Mouse (Mus musculus): ENCODE data around the gene B9d2. TPM values are rescaled to one million over a fixed set of nuclear protein-coding genes. Genes with fewer than 3 reads are reported as not detected.

Gene B9d2
- polyA plus RNA-seq, 1 experiment = 40.8 TPM

DNA sequence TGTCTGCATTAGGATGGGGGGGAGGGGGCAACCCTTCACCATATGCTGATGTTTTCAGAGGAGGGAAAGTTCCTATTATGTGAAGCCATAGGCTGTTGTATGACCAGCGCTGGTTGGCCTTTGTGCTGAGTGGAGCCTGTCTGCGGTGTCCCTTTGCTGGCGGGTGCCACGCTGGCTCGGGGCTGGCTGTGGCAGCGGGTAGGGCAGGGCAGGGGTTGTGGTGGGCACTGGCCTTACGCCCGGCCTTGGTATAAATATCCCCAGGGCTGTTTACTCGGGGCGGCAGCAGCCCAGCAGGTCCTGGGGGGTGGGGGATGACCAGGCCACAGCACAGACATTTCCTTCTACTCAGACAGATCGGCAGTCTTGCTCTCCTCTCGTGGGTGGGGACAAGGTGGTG is 29.4 kb downstream of the B9d2 start:
- H3K4me1 ChIP-seq (ENCODE audit: control insufficient read depth, insufficient read depth, low read length) = peaks cover 19% of the 10 kb centered on the region
- 20% methylated on average over 12 of the region's 12 CpGs for WGBS

GRCm38 (mm10) chr7:25710519-25711130 is 30.0 kb downstream of the B9d2 start:
- TF ChIP-seq CTCF (IDR thresholded peaks at IDR 0.05; ENCODE audit: control insufficient read depth, insufficient read depth, low read length) (no peak), POLR2A (IDR thresholded peaks at IDR 0.05; ENCODE audit: borderline replicate concordance, control insufficient read depth, low read depth, low read length) (no peak; the same call in 1 of the 2 replicates)
- H3K4me3 ChIP-seq (replicated peaks; ENCODE audit: control insufficient read depth, low read depth, low read length) = no peak overlapping the region
- H3K4me1 ChIP-seq (ENCODE audit: control insufficient read depth, insufficient read depth, low read length) = peaks cover 19% of the 10 kb centered on the region
- peak overlapping the region; percentile 82 for H3K27ac ChIP-seq (ENCODE audit: control insufficient read depth, insufficient read depth, low read depth, low read length, poor library complexity)
- WGBS = 40% methylated on average over 7 of the region's 7 CpGs

More for the DNA sequence above, 29.4 kb downstream of the B9d2 start:
- Histone ChIP-seq H3K27ac (ENCODE audit: control insufficient read depth, insufficient read depth, low read depth, low read length, poor library complexity) (peak overlapping the region; percentile 82), H3K4me3 (replicated peaks; ENCODE audit: control insufficient read depth, low read depth, low read length) (no peak overlapping the region)
- TF ChIP-seq CTCF (IDR thresholded peaks at IDR 0.05; ENCODE audit: control insufficient read depth, insufficient read depth, low read length) (no peak), POLR2A (IDR thresholded peaks at IDR 0.05; ENCODE audit: borderline replicate concordance, control insufficient read depth, low read depth, low read length) (0 out of 2 replicates have a peak, but pooled peaks have one; percentile 4)

DNA sequence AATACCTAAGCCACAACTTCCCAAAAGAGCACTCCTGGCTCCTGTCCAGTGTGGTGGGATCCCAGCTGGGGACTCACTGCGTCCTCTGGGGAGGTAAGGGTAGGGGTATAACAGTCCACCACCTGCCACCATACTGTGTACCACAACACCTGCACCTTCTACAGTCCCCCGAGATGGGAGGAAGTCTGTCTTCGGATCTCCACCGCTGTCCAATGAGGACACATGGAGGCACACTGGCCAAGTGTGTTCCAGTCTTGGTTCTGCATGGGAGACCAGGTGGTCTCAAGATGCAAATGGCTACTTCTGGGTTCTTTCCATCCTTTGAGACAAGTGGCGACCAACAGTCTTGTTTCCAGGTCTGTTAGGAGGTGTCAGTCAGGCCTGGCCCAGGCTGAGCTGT is 30.6 kb downstream of the B9d2 start:
- H3K4me1 ChIP-seq (ENCODE audit: control insufficient read depth, insufficient read depth, low read length) = peaks cover 15% of the 10 kb centered on the region
- no peak overlapping the region for H3K4me3 ChIP-seq (replicated peaks; ENCODE audit: control insufficient read depth, low read depth, low read length)
- peak overlapping the region; percentile 79 for H3K27ac ChIP-seq (ENCODE audit: control insufficient read depth, insufficient read depth, low read depth, low read length, poor library complexity)
- no peak for TF ChIP-seq POLR2A (IDR thresholded peaks at IDR 0.05; ENCODE audit: borderline replicate concordance, control insufficient read depth, low read depth, low read length)
- no peak for TF ChIP-seq CTCF (IDR thresholded peaks at IDR 0.05; ENCODE audit: control insufficient read depth, insufficient read depth, low read length)
- 41% methylated on average over 5 of the region's 5 CpGs for WGBS

- peak overlapping the region; percentile 79 for H3K27ac ChIP-seq (ENCODE audit: control insufficient read depth, insufficient read depth, low read depth, low read length, poor library complexity)
- H3K4me1 ChIP-seq (ENCODE audit: control insufficient read depth, insufficient read depth, low read length) = peaks cover 12% of the 10 kb centered on the region
- no peak overlapping the region for H3K4me3 ChIP-seq (replicated peaks; ENCODE audit: control insufficient read depth, low read depth, low read length)
- 15% methylated on average over 7 of the region's 7 CpGs for WGBS
- TF ChIP-seq POLR2A (IDR thresholded peaks at IDR 0.05; ENCODE audit: borderline replicate concordance, control insufficient read depth, low read depth, low read length) (peak; percentile 17; the same call in 1 of the 2 replicates), CTCF (IDR thresholded peaks at IDR 0.05; ENCODE audit: control insufficient read depth, insufficient read depth, low read length) (no peak)
Measured at GRCm38 (mm10) chr7:25711731-25712197, 31.2 kb downstream of the B9d2 start.

DNA sequence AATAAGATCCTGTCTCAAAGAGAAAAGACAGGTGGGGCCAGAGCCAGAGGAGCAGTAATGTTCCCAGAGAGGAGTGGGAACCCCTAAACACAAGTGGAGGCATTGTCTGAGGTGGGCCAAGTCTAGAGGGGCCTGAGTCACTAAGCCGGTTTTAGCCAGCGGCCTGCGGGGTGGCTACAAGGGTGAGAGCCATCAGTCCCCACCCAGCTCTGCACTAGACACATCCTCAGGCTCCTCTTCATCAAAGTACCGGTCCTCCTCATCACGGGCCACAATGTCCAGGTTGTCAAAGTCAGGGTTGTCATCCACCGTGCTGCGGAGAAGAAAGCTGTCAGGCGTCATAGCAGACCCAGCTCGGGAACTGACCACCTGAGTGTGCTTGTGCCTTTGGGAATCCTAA is 32.2 kb downstream of the B9d2 start:
- TF ChIP-seq POLR2A (IDR thresholded peaks at IDR 0.05; ENCODE audit: borderline replicate concordance, control insufficient read depth, low read depth, low read length) (no peak), CTCF (IDR thresholded peaks at IDR 0.05; ENCODE audit: control insufficient read depth, insufficient read depth, low read length) (no peak)
- 91% methylated on average over 9 of the region's 9 CpGs for WGBS
- no peak overlapping the region for H3K4me3 ChIP-seq (replicated peaks; ENCODE audit: control insufficient read depth, low read depth, low read length)
- peaks cover 7% of the 10 kb centered on the region for H3K4me1 ChIP-seq (ENCODE audit: control insufficient read depth, insufficient read depth, low read length)
- H3K27ac ChIP-seq (ENCODE audit: control insufficient read depth, insufficient read depth, low read depth, low read length, poor library complexity) = no peak overlapping the region

DNA sequence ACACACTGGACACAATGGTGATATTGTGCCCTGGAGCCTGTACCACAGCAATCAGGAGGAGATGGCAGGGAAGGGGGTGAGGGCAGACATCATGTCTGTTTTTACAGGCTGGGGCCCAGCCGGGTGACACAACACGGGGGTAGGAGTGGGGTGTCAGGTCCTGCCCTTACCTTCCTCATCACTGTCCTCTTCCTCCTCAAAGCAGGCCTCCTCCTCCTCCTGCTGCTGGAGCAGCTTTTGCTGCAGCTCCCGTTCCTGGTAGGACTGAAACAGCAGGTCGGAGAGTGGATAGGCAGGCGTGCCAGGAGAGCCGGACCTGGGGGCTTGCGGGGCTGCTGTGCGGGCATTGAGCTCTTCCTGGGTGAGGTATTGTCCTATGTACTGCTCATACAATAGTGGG is 34.0 kb downstream of the B9d2 start:
- Histone ChIP-seq H3K4me3 (replicated peaks; ENCODE audit: control insufficient read depth, low read depth, low read length) (no peak overlapping the region), H3K27ac (ENCODE audit: control insufficient read depth, insufficient read depth, low read depth, low read length, poor library complexity) (no peak overlapping the region), H3K4me1 (ENCODE audit: control insufficient read depth, insufficient read depth, low read length) (peaks cover 1% of the 10 kb centered on the region; the same call in 1 of the 2 replicates)
- WGBS = 93% methylated on average over 8 of the region's 8 CpGs
- TF ChIP-seq POLR2A (IDR thresholded peaks at IDR 0.05; ENCODE audit: borderline replicate concordance, control insufficient read depth, low read depth, low read length) = no peak
- no peak for TF ChIP-seq CTCF (IDR thresholded peaks at IDR 0.05; ENCODE audit: control insufficient read depth, insufficient read depth, low read length)

- no peak for TF ChIP-seq CTCF (IDR thresholded peaks at IDR 0.05; ENCODE audit: control insufficient read depth, insufficient read depth, low read length)
- no peak for TF ChIP-seq POLR2A (IDR thresholded peaks at IDR 0.05; ENCODE audit: borderline replicate concordance, control insufficient read depth, low read depth, low read length)
- WGBS = 92% methylated on average over 22 of the region's 22 CpGs
- Histone ChIP-seq H3K27ac (ENCODE audit: control insufficient read depth, insufficient read depth, low read depth, low read length, poor library complexity) (no peak overlapping the region), H3K4me3 (replicated peaks; ENCODE audit: control insufficient read depth, low read depth, low read length) (no peak overlapping the region), H3K4me1 (ENCODE audit: control insufficient read depth, insufficient read depth, low read length) (peaks cover 1% of the 10 kb centered on the region; the same call in 1 of the 2 replicates)
Measured at GRCm38 (mm10) chr7:25715731-25716271, 35.2 kb downstream of the B9d2 start.

DNA sequence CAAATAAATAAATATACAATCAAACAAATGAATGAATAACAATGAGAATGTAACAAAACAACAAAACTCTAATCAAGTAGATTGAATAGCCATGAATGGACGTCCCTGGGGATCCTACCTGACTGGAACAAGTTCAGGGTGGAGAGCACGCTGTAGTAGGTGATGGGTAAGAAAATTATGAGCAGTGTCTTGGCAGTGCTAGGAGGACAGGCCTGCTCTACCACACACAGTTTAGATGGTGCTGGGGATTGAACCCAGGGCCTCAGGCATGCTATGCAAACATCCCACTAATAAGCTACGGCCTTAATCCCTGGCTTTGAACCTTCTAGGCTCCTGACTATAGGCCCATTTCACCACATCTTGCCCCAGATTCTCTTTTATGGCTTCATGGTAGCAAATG is 36.9 kb downstream of the B9d2 start:
- no peak for TF ChIP-seq CTCF (IDR thresholded peaks at IDR 0.05; ENCODE audit: control insufficient read depth, insufficient read depth, low read length)
- no peak for TF ChIP-seq POLR2A (IDR thresholded peaks at IDR 0.05; ENCODE audit: borderline replicate concordance, control insufficient read depth, low read depth, low read length)
- peaks cover 1% of the 10 kb centered on the region; the same call in 1 of the 2 replicates for H3K4me1 ChIP-seq (ENCODE audit: control insufficient read depth, insufficient read depth, low read length)
- H3K4me3 ChIP-seq (replicated peaks; ENCODE audit: control insufficient read depth, low read depth, low read length) = no peak overlapping the region
- WGBS = 85% methylated on average over 3 of the region's 3 CpGs
- H3K27ac ChIP-seq (ENCODE audit: control insufficient read depth, insufficient read depth, low read depth, low read length, poor library complexity) = no peak overlapping the region
